In genomic region chr15:79805246-79805645, GRCm38 (mm10) we compare ENCODE assay signal across 9 mouse cellular contexts. TPM values are rescaled to one million over a fixed set of nuclear protein-coding genes. Genes with fewer than 3 reads are reported as not detected.
A peak's percentile ranks its signal among the peaks of the same experiment; 100 is the strongest.
DNase-seq lines count a peak whose midpoint lies in the region; ATAC-seq and TF ChIP-seq lines count a peak whose summit lies in the region.
"Had no signal": no experiment of that assay in that cellular context is flagged by ENCODE, and none has a peak within 500 bp of the region (broad histone marks: within the 10 kb centered on the region; RNA-seq: fewer than 3 reads in every experiment).

No protein-coding gene starts in this region.

- H3K4me2 ChIP-seq in liver, embryonic 12.5 days: no peak overlapping the region; the same call in 1 of the 2 replicates
- no peak overlapping the region for H3K4me2 ChIP-seq in liver, embryonic 11.5 days
- peak overlapping the region; percentile 92 for H3K4me2 ChIP-seq in forebrain, embryonic 12.5 days
- H3K4me2 ChIP-seq in hindbrain, postnatal 0 days (ENCODE audit: low read depth, low read length): peak overlapping the region; percentile 73
- H3K4me2 ChIP-seq in neural tube, embryonic 15.5 days: peak overlapping the region; percentile 81

- H3K4me1 ChIP-seq in liver, embryonic 12.5 days: peaks cover 15% of the 10 kb centered on the region; the same call in 1 of the 2 replicates
- peaks cover 5% of the 10 kb centered on the region; the same call in 1 of the 2 replicates for H3K4me1 ChIP-seq in liver, embryonic 11.5 days (replicated peaks; ENCODE audit: control insufficient read depth, insufficient read depth, low read length)
- peaks cover 20% of the 10 kb centered on the region for H3K4me1 ChIP-seq in forebrain, embryonic 12.5 days
- peaks cover 8% of the 10 kb centered on the region; the same call in 1 of the 2 replicates for H3K4me1 ChIP-seq in hindbrain, postnatal 0 days (ENCODE audit: insufficient read depth, low read length)
- peaks cover 35% of the 10 kb centered on the region for H3K4me1 ChIP-seq in neural tube, embryonic 15.5 days

- 20% methylated on average over 8 of the region's 8 CpGs for WGBS in liver, embryonic 12.5 days (ENCODE audit: insufficient replicate concordance)
- WGBS in liver, embryonic 11.5 days: 22% methylated on average over 8 of the region's 8 CpGs
- 23% methylated on average over 8 of the region's 8 CpGs for WGBS in forebrain, embryonic 12.5 days
- 21% methylated on average over 8 of the region's 8 CpGs for WGBS in hindbrain, postnatal 0 days
- 27% methylated on average over 8 of the region's 8 CpGs for WGBS in neural tube, embryonic 15.5 days

- H3K9me3 ChIP-seq in liver, embryonic 12.5 days (replicated peaks): no peaks in the 10 kb centered on the region
- H3K9me3 ChIP-seq in liver, embryonic 11.5 days (ENCODE audit: control insufficient read depth, low read length): no peaks in the 10 kb centered on the region
- no peaks in the 10 kb centered on the region for H3K9me3 ChIP-seq in forebrain, embryonic 12.5 days
- H3K9me3 ChIP-seq in hindbrain, postnatal 0 days (ENCODE audit: low read length): no peaks in the 10 kb centered on the region
- no peaks in the 10 kb centered on the region for H3K9me3 ChIP-seq in neural tube, embryonic 15.5 days (replicated peaks)

- no peak for TF ChIP-seq CTCF in hindbrain, postnatal 0 days (IDR thresholded peaks at IDR 0.05; ENCODE audit: low read depth)
- TF ChIP-seq CTCF in layer of hippocampus, adult 2 months (conservative IDR thresholded peaks at IDR 0.05): no peak

- H3K36me3 ChIP-seq in liver, embryonic 12.5 days: no peaks in the 10 kb centered on the region
- no peaks in the 10 kb centered on the region for H3K36me3 ChIP-seq in liver, embryonic 11.5 days (ENCODE audit: control insufficient read depth, insufficient read depth, low read length)
- no peaks in the 10 kb centered on the region for H3K36me3 ChIP-seq in forebrain, embryonic 12.5 days (replicated peaks)
- no peaks in the 10 kb centered on the region for H3K36me3 ChIP-seq in hindbrain, postnatal 0 days (ENCODE audit: insufficient read depth, low read length)
- no peaks in the 10 kb centered on the region for H3K36me3 ChIP-seq in neural tube, embryonic 15.5 days

- H3K27me3 ChIP-seq in liver, embryonic 12.5 days (replicated peaks): peaks cover 99% of the 10 kb centered on the region
- H3K27me3 ChIP-seq in liver, embryonic 11.5 days (replicated peaks; ENCODE audit: control insufficient read depth, insufficient read depth, low read length): peaks cover 77% of the 10 kb centered on the region
- peaks cover 78% of the 10 kb centered on the region for H3K27me3 ChIP-seq in forebrain, embryonic 12.5 days
- no peaks in the 10 kb centered on the region for H3K27me3 ChIP-seq in hindbrain, postnatal 0 days (ENCODE audit: insufficient read depth, low read length)
- H3K27me3 ChIP-seq in neural tube, embryonic 15.5 days (replicated peaks): peaks cover 47% of the 10 kb centered on the region

- no peak overlapping the region for H3K27ac ChIP-seq in liver, embryonic 12.5 days
- no peak overlapping the region for H3K27ac ChIP-seq in liver, embryonic 11.5 days (ENCODE audit: low read depth, low read length)
- no peak overlapping the region for H3K27ac ChIP-seq in forebrain, embryonic 12.5 days
- H3K27ac ChIP-seq in hindbrain, postnatal 0 days: peak overlapping the region; percentile 84
- H3K27ac ChIP-seq in neural tube, embryonic 15.5 days (replicated peaks): peak overlapping the region; percentile 84
- no peak overlapping the region for H3K27ac ChIP-seq in layer of hippocampus, adult 2 months

- DNase-seq in liver, embryonic 11.5 days (ENCODE audit: low spot score): no peak
- no peak for DNase-seq in hindbrain, postnatal 0 days (ENCODE audit: low spot score)
- no peak for DNase-seq in kidney, postnatal 10 days
- no peak for DNase-seq in layer of hippocampus, adult 2 months (ENCODE audit: low spot score in 2 of 2)
- DNase-seq: thymus, postnatal 25 days had no signal

- H3K4me3 ChIP-seq in liver, embryonic 12.5 days: peak overlapping the region; percentile 58; the same call in 1 of the 2 replicates
- no peak overlapping the region for H3K4me3 ChIP-seq in liver, embryonic 11.5 days (ENCODE audit: low read depth, low read length)
- H3K4me3 ChIP-seq in forebrain, embryonic 12.5 days (replicated peaks): peak overlapping the region; percentile 64; the same call in 1 of the 2 replicates
- no peak overlapping the region for H3K4me3 ChIP-seq in hindbrain, postnatal 0 days (ENCODE audit: low read length)
- peak overlapping the region; percentile 74 for H3K4me3 ChIP-seq in neural tube, embryonic 15.5 days (replicated peaks)
- H3K4me3 ChIP-seq in layer of hippocampus, adult 2 months: no peak overlapping the region; the same call in 1 of the 2 replicates

- no peak overlapping the region for H3K9ac ChIP-seq in liver, embryonic 12.5 days
- no peak overlapping the region for H3K9ac ChIP-seq in liver, embryonic 11.5 days (ENCODE audit: low read depth, low read length)
- H3K9ac ChIP-seq in forebrain, embryonic 12.5 days: no peak overlapping the region
- H3K9ac ChIP-seq in hindbrain, postnatal 0 days (replicated peaks; ENCODE audit: low read length): peak overlapping the region; percentile 89; the same call in 1 of the 2 replicates
- peak overlapping the region; percentile 77 for H3K9ac ChIP-seq in neural tube, embryonic 15.5 days (replicated peaks)

- ATAC-seq in liver, embryonic 12.5 days: no peak
- ATAC-seq in liver, embryonic 11.5 days (replicated peaks; ENCODE audit: low FRiP score): no peak
- ATAC-seq in forebrain, embryonic 12.5 days (ENCODE audit: low FRiP score): no peak
- ATAC-seq in hindbrain, postnatal 0 days: no peak
- peak; percentile 1; the same call in 1 of the 2 replicates for ATAC-seq in neural tube, embryonic 15.5 days (ENCODE audit: low FRiP score)

RNA-seq across cellular contexts. Expression of gene Nptxr, which starts 0.7 kb away (rescaled TPM):
- polyA plus RNA-seq in liver, embryonic 12.5 days (2016; fragmentation: Nextera tagmentation; extraction: Ambion mirVana): 0.24 and 0.31 TPM in 2 replicates
- polyA plus RNA-seq in liver, embryonic 11.5 days (2014; fragmentation: Nextera tagmentation; extraction: Ambion mirVana): 0.27 and 0.43 TPM in 2 replicates
- 7.2 and 8.0 TPM in 2 replicates for polyA plus RNA-seq in forebrain, embryonic 12.5 days (2016; fragmentation: Nextera tagmentation; extraction: Ambion mirVana)
- 226 and 245 TPM in 2 replicates for total RNA-seq in hindbrain, postnatal 0 days (2014; rRNA removed)
- 59.9 and 68.5 TPM in 2 replicates for polyA plus RNA-seq in hindbrain, postnatal 0 days (2015; fragmentation: Nextera tagmentation; extraction: Ambion mirVana)
- polyA plus RNA-seq in neural tube, embryonic 15.5 days (2015; fragmentation: Nextera tagmentation; extraction: Ambion mirVana): 39.9 and 49.0 TPM in 2 replicates
- 100 to 1,000 TPM; 756 to 804 TPM for total RNA-seq in layer of hippocampus, adult 2 months (2021)

RNA-seq across cellular contexts. Expression of gene Dnal4, which starts 27.6 kb away (rescaled TPM):
- polyA plus RNA-seq in liver, embryonic 12.5 days (2016; fragmentation: Nextera tagmentation; extraction: Ambion mirVana): 13.5 and 14.0 TPM in 2 replicates
- 25.0 and 28.6 TPM in 2 replicates for polyA plus RNA-seq in liver, embryonic 11.5 days (2014; fragmentation: Nextera tagmentation; extraction: Ambion mirVana)
- polyA plus RNA-seq in forebrain, embryonic 12.5 days (2016; fragmentation: Nextera tagmentation; extraction: Ambion mirVana): 76.7 and 78.3 TPM in 2 replicates
- 42.7 and 50.3 TPM in 2 replicates for total RNA-seq in hindbrain, postnatal 0 days (2014; rRNA removed)
- 54.0 and 56.7 TPM in 2 replicates for polyA plus RNA-seq in hindbrain, postnatal 0 days (2015; fragmentation: Nextera tagmentation; extraction: Ambion mirVana)
- 58.4 and 63.7 TPM in 2 replicates for polyA plus RNA-seq in neural tube, embryonic 15.5 days (2015; fragmentation: Nextera tagmentation; extraction: Ambion mirVana)
- 10 to 100 TPM; 55.5 to 64.8 TPM for total RNA-seq in layer of hippocampus, adult 2 months (2021)

RNA-seq across cellular contexts. Expression of gene Npcd, which starts 28.8 kb away (rescaled TPM):
- polyA plus RNA-seq in liver, embryonic 12.5 days (2016; fragmentation: Nextera tagmentation; extraction: Ambion mirVana): not detected in 2 replicates
- not detected in 2 replicates for polyA plus RNA-seq in liver, embryonic 11.5 days (2014; fragmentation: Nextera tagmentation; extraction: Ambion mirVana)
- 0.87 TPM in 1 of 2 replicates, not detected in the other for polyA plus RNA-seq in forebrain, embryonic 12.5 days (2016; fragmentation: Nextera tagmentation; extraction: Ambion mirVana)
- total RNA-seq in hindbrain, postnatal 0 days (2014; rRNA removed): 5.4 and 12.6 TPM in 2 replicates
- 2.4 and 2.7 TPM in 2 replicates for polyA plus RNA-seq in hindbrain, postnatal 0 days (2015; fragmentation: Nextera tagmentation; extraction: Ambion mirVana)
- polyA plus RNA-seq in neural tube, embryonic 15.5 days (2015; fragmentation: Nextera tagmentation; extraction: Ambion mirVana): 0.42 and 0.72 TPM in 2 replicates
- total RNA-seq in layer of hippocampus, adult 2 months (2021): 10 to 100 TPM; 11.9 to 22.4 TPM
- total RNA-seq: hematopoietic stem cell, adult 5-6 weeks had no signal

RNA-seq across cellular contexts. Expression of gene Cbx6, which starts 29.2 kb away (rescaled TPM):
- 11.2 and 11.7 TPM in 2 replicates for polyA plus RNA-seq in liver, embryonic 12.5 days (2016; fragmentation: Nextera tagmentation; extraction: Ambion mirVana)
- polyA plus RNA-seq in liver, embryonic 11.5 days (2014; fragmentation: Nextera tagmentation; extraction: Ambion mirVana): 16.3 and 16.8 TPM in 2 replicates
- polyA plus RNA-seq in forebrain, embryonic 12.5 days (2016; fragmentation: Nextera tagmentation; extraction: Ambion mirVana): 31.1 and 31.5 TPM in 2 replicates
- 92.4 and 107 TPM in 2 replicates for total RNA-seq in hindbrain, postnatal 0 days (2014; rRNA removed)
- polyA plus RNA-seq in hindbrain, postnatal 0 days (2015; fragmentation: Nextera tagmentation; extraction: Ambion mirVana): 51.6 and 56.6 TPM in 2 replicates
- 53.1 and 64.3 TPM in 2 replicates for polyA plus RNA-seq in neural tube, embryonic 15.5 days (2015; fragmentation: Nextera tagmentation; extraction: Ambion mirVana)
- 100 to 1,000 TPM; 336 to 347 TPM for total RNA-seq in layer of hippocampus, adult 2 months (2021)

Comparison
In these comparisons a context has a peak if more than half of its experiments do, and no peak if none do; other contexts are left out.
1. H3K4me3 ChIP-seq: peak in liver, embryonic 12.5 days (single experiment), forebrain, embryonic 12.5 days (single experiment) and neural tube, embryonic 15.5 days (single experiment); none in liver, embryonic 11.5 days (single experiment), hindbrain, postnatal 0 days (single experiment) and layer of hippocampus, adult 2 months (single experiment).
2. H3K27ac ChIP-seq: peak in hindbrain, postnatal 0 days (single experiment) and neural tube, embryonic 15.5 days (single experiment); none in liver, embryonic 12.5 days (single experiment), liver, embryonic 11.5 days (single experiment), forebrain, embryonic 12.5 days (single experiment) and layer of hippocampus, adult 2 months (single experiment).
3. H3K4me2 ChIP-seq: peak in forebrain, embryonic 12.5 days (single experiment), hindbrain, postnatal 0 days (single experiment) and neural tube, embryonic 15.5 days (single experiment); none in liver, embryonic 12.5 days (single experiment) and liver, embryonic 11.5 days (single experiment).
4. H3K9ac ChIP-seq: peak in hindbrain, postnatal 0 days (single experiment) and neural tube, embryonic 15.5 days (single experiment); none in liver, embryonic 12.5 days (single experiment), liver, embryonic 11.5 days (single experiment) and forebrain, embryonic 12.5 days (single experiment).